Mouse (Mus musculus): ENCODE results near the gene A530064D06Rik.
A peak's percentile ranks its signal among the peaks of the same experiment; 100 is the strongest.

DNA sequence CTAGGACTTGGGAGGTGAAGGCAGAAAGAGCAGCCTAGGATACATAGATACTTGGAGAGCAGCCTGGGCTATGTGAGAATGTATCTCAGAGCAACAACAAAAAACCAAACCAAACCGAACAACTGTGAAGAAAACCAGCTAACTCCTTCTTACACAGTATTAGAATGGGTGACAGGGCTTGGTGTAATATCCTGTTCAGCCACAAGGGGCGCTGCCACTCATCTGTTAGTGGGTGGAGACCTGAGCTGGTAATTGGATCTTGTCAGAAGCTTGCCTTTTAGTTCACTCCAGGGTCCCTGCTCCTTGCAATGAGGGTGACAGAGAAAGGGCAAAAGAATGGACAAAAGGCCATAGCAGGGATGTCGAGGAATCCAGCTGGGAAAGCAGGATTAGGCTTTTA is 47.4 kb downstream of the A530064D06Rik start:
- TF ChIP-seq CTCF (IDR thresholded peaks at IDR 0.05; ENCODE audit: extremely low read depth, insufficient read length, insufficient replicate concordance, low read depth, low read length): peak; percentile 82; the same call in 1 of the 2 replicates
- TF ChIP-seq POLR2A (IDR thresholded peaks at IDR 0.05; ENCODE audit: low read depth, low read length): no peak

All from small intestine, adult 2 months (tissue).